Mouse (Mus musculus): ENCODE measurements around the gene Eps8l3. TPM values are rescaled to one million over a fixed set of nuclear protein-coding genes. Genes with fewer than 3 reads are reported as not detected.

Eps8l3 gene
- polyA plus RNA-seq (2014; fragmentation: Nextera tagmentation; extraction: Ambion mirVana) = not detected in 2 replicates

GRCm38 (mm10) chr3:107877005-107877404, at the start of gene Eps8l3:
Eps8l3 (plus strand) TSS chr3:107877229.
- DNase-seq (ENCODE audit: low spot score) (no peak), ATAC-seq (ENCODE audit: low FRiP score) (no peak)
- 87% methylated on average over 5 of the region's 5 CpGs for WGBS
- no peak within 1 kb of the TSS for H3K4me3 ChIP-seq (replicated peaks; ENCODE audit: low read length)
- H3K9me3 ChIP-seq (ENCODE audit: control insufficient read depth, low read length) = no peaks in the 10 kb centered on the region
- H3K27ac ChIP-seq = no peak within 1 kb of the TSS
- H3K4me1 ChIP-seq (replicated peaks; ENCODE audit: control insufficient read depth, insufficient read depth, low read length) = no peaks in the 10 kb centered on the region
- H3K9ac ChIP-seq = no peak within 1 kb of the TSS
- no peak within 1 kb of the TSS for H3K4me2 ChIP-seq (replicated peaks)
- H3K27me3 ChIP-seq (ENCODE audit: control insufficient read depth, insufficient read depth, low read length) = no peaks in the 10 kb centered on the region
- no peaks in the 10 kb centered on the region for H3K36me3 ChIP-seq (replicated peaks; ENCODE audit: control insufficient read depth, insufficient read depth)

- H3K36me3 ChIP-seq (replicated peaks; ENCODE audit: control insufficient read depth, insufficient read depth) = no peaks in the 10 kb centered on the region
- peaks cover 5% of the 10 kb centered on the region; the same call in 1 of the 2 replicates for H3K4me1 ChIP-seq (replicated peaks; ENCODE audit: control insufficient read depth, insufficient read depth, low read length)
- WGBS = 90% methylated on average over 10 of the region's 10 CpGs
- no peaks in the 10 kb centered on the region for H3K9me3 ChIP-seq (ENCODE audit: control insufficient read depth, low read length)
- no peak overlapping the region for H3K9ac ChIP-seq
- no peak overlapping the region for H3K4me3 ChIP-seq (replicated peaks; ENCODE audit: low read length)
- H3K27ac ChIP-seq = no peak overlapping the region
- no peak overlapping the region for H3K4me2 ChIP-seq (replicated peaks)
- ATAC-seq (ENCODE audit: low FRiP score) (no peak), DNase-seq (ENCODE audit: low spot score) (no peak)
- H3K27me3 ChIP-seq (ENCODE audit: control insufficient read depth, insufficient read depth, low read length) = no peaks in the 10 kb centered on the region
Measured at GRCm38 (mm10) chr3:107827873-107828405, 49.1 kb upstream of the Eps8l3 start.

GRCm38 (mm10) chr3:107828518-107828917, 48.5 kb upstream of the Eps8l3 start:
- Histone ChIP-seq H3K27me3 (ENCODE audit: control insufficient read depth, insufficient read depth, low read length) (no peaks in the 10 kb centered on the region), H3K36me3 (replicated peaks; ENCODE audit: control insufficient read depth, insufficient read depth) (no peaks in the 10 kb centered on the region), H3K9ac (no peak overlapping the region), H3K4me3 (replicated peaks; ENCODE audit: low read length) (no peak overlapping the region), H3K9me3 (ENCODE audit: control insufficient read depth, low read length) (no peaks in the 10 kb centered on the region), H3K27ac (no peak overlapping the region), H3K4me2 (replicated peaks) (no peak overlapping the region), H3K4me1 (replicated peaks; ENCODE audit: control insufficient read depth, insufficient read depth, low read length) (peaks cover 11% of the 10 kb centered on the region)
- DNase-seq (ENCODE audit: low spot score) (no peak), ATAC-seq (ENCODE audit: low FRiP score) (no peak)
- WGBS = 62% methylated on average over 5 of the region's 5 CpGs

GRCm38 (mm10) chr3:107828997-107829396, 48.0 kb upstream of the Eps8l3 start:
- no peaks in the 10 kb centered on the region for H3K9me3 ChIP-seq (ENCODE audit: control insufficient read depth, low read length)
- H3K9ac ChIP-seq = no peak overlapping the region

GRCm38 (mm10) chr3:107829625-107830024, 47.4 kb upstream of the Eps8l3 start:
- Histone ChIP-seq H3K36me3 (replicated peaks; ENCODE audit: control insufficient read depth, insufficient read depth) (no peaks in the 10 kb centered on the region), H3K4me3 (replicated peaks; ENCODE audit: low read length) (no peak overlapping the region), H3K4me1 (replicated peaks; ENCODE audit: control insufficient read depth, insufficient read depth, low read length) (peaks cover 19% of the 10 kb centered on the region), H3K9ac (no peak overlapping the region), H3K4me2 (replicated peaks) (no peak overlapping the region), H3K27ac (no peak overlapping the region), H3K9me3 (ENCODE audit: control insufficient read depth, low read length) (no peaks in the 10 kb centered on the region), H3K27me3 (ENCODE audit: control insufficient read depth, insufficient read depth, low read length) (no peaks in the 10 kb centered on the region)
- ATAC-seq (ENCODE audit: low FRiP score) (no peak), DNase-seq (ENCODE audit: low spot score) (no peak)
- WGBS = 71% methylated on average over 14 of the region's 14 CpGs

More at GRCm38 (mm10) chr3:107828997-107829396, 48.0 kb upstream of the Eps8l3 start:
- 88% methylated on average over 4 of the region's 4 CpGs for WGBS
- H3K4me2 ChIP-seq (replicated peaks) = no peak overlapping the region
- ATAC-seq (ENCODE audit: low FRiP score) = no peak
- H3K4me1 ChIP-seq (replicated peaks; ENCODE audit: control insufficient read depth, insufficient read depth, low read length) = peaks cover 16% of the 10 kb centered on the region
- no peak overlapping the region for H3K27ac ChIP-seq
- H3K27me3 ChIP-seq (ENCODE audit: control insufficient read depth, insufficient read depth, low read length) = no peaks in the 10 kb centered on the region
- no peaks in the 10 kb centered on the region for H3K36me3 ChIP-seq (replicated peaks; ENCODE audit: control insufficient read depth, insufficient read depth)
- H3K4me3 ChIP-seq (replicated peaks; ENCODE audit: low read length) = no peak overlapping the region
- DNase-seq (ENCODE audit: low spot score) = no peak

- H3K9me3 ChIP-seq (ENCODE audit: control insufficient read depth, low read length) = no peaks in the 10 kb centered on the region
- DNase-seq (ENCODE audit: low spot score) (no peak), ATAC-seq (ENCODE audit: low FRiP score) (0 out of 2 replicates have a peak, but pooled peaks have one; percentile 1)
- no peak overlapping the region for H3K9ac ChIP-seq
- H3K27me3 ChIP-seq (ENCODE audit: control insufficient read depth, insufficient read depth, low read length) = no peaks in the 10 kb centered on the region
- 61% methylated on average over 10 of the region's 10 CpGs for WGBS
- no peak overlapping the region for H3K4me2 ChIP-seq (replicated peaks)
- H3K4me1 ChIP-seq (replicated peaks; ENCODE audit: control insufficient read depth, insufficient read depth, low read length) = peaks cover 19% of the 10 kb centered on the region
- no peak overlapping the region for H3K4me3 ChIP-seq (replicated peaks; ENCODE audit: low read length)
- no peaks in the 10 kb centered on the region for H3K36me3 ChIP-seq (replicated peaks; ENCODE audit: control insufficient read depth, insufficient read depth)
- no peak overlapping the region for H3K27ac ChIP-seq
Measured at GRCm38 (mm10) chr3:107831875-107832554, 45.0 kb upstream of the Eps8l3 start.

- H3K27ac ChIP-seq = no peak overlapping the region
- no peak overlapping the region for H3K9ac ChIP-seq
- no peaks in the 10 kb centered on the region for H3K36me3 ChIP-seq (replicated peaks; ENCODE audit: control insufficient read depth, insufficient read depth)
- no peaks in the 10 kb centered on the region for H3K9me3 ChIP-seq (ENCODE audit: control insufficient read depth, low read length)
- no peak overlapping the region for H3K4me3 ChIP-seq (replicated peaks; ENCODE audit: low read length)
- ATAC-seq (ENCODE audit: low FRiP score) (0 out of 2 replicates have a peak, but pooled peaks have one; percentile 9), DNase-seq (ENCODE audit: low spot score) (no peak)
- WGBS = 67% methylated on average over 6 of the region's 6 CpGs
- H3K4me1 ChIP-seq (replicated peaks; ENCODE audit: control insufficient read depth, insufficient read depth, low read length) = peaks cover 19% of the 10 kb centered on the region
- H3K4me2 ChIP-seq (replicated peaks) = no peak overlapping the region
- no peaks in the 10 kb centered on the region for H3K27me3 ChIP-seq (ENCODE audit: control insufficient read depth, insufficient read depth, low read length)
Measured at GRCm38 (mm10) chr3:107832645-107833044, 44.4 kb upstream of the Eps8l3 start.

- Histone ChIP-seq H3K4me3 (replicated peaks; ENCODE audit: low read length) (no peak overlapping the region), H3K27me3 (ENCODE audit: control insufficient read depth, insufficient read depth, low read length) (no peaks in the 10 kb centered on the region), H3K4me2 (replicated peaks) (no peak overlapping the region), H3K36me3 (replicated peaks; ENCODE audit: control insufficient read depth, insufficient read depth) (no peaks in the 10 kb centered on the region), H3K9me3 (ENCODE audit: control insufficient read depth, low read length) (no peaks in the 10 kb centered on the region), H3K27ac (no peak overlapping the region), H3K4me1 (replicated peaks; ENCODE audit: control insufficient read depth, insufficient read depth, low read length) (peaks cover 19% of the 10 kb centered on the region), H3K9ac (no peak overlapping the region)
- ATAC-seq (ENCODE audit: low FRiP score) (no peak; the same call in 1 of the 2 replicates), DNase-seq (ENCODE audit: low spot score) (no peak)
- 76% methylated on average over 1 of the region's 1 CpGs for WGBS
Measured at GRCm38 (mm10) chr3:107833370-107833769, 43.7 kb upstream of the Eps8l3 start.

- Histone ChIP-seq H3K36me3 (replicated peaks; ENCODE audit: control insufficient read depth, insufficient read depth) (no peaks in the 10 kb centered on the region), H3K9me3 (ENCODE audit: control insufficient read depth, low read length) (no peaks in the 10 kb centered on the region), H3K27me3 (ENCODE audit: control insufficient read depth, insufficient read depth, low read length) (no peaks in the 10 kb centered on the region), H3K27ac (0 out of 2 replicates have a peak overlapping the region, but pooled peaks have one; percentile 9), H3K9ac (no peak overlapping the region), H3K4me3 (replicated peaks; ENCODE audit: low read length) (no peak overlapping the region), H3K4me1 (replicated peaks; ENCODE audit: control insufficient read depth, insufficient read depth, low read length) (peaks cover 19% of the 10 kb centered on the region), H3K4me2 (replicated peaks) (no peak overlapping the region)
- no peak for DNase-seq (ENCODE audit: low spot score)
- ATAC-seq (ENCODE audit: low FRiP score) = peak; percentile 79
- WGBS = 17% methylated on average over 4 of the region's 4 CpGs
Measured at GRCm38 (mm10) chr3:107833872-107834341, 43.1 kb upstream of the Eps8l3 start.
